Mouse (Mus musculus) kidney, embryonic 16.5 days (tissue): ENCODE results near the gene Alkbh3. TPM values are rescaled to one million over a fixed set of nuclear protein-coding genes. Genes with fewer than 3 reads are reported as not detected.

Source experiments
- ATAC-seq: fragments of 200-750 bp; cut with Nextera tagmentation; 2 replicates; pipeline ENCODE4 v1.8.0; 2017; ENCODE audit warnings: moderate TSS enrichment; ENCODE audit not compliant: low FRiP score, low TSS enrichment
- H3K27ac ChIP-seq: fragments of 300-500 bp; sonication (generic); 2 replicates; pipeline ENCODE4 v1.5.1; 2014; ENCODE audit warnings: low read length
- H3K27me3 ChIP-seq: fragments of 300-500 bp; sonication (generic); 2 replicates; pipeline ENCODE4 v1.6.1; 2014; ENCODE audit warnings: low read length, control low read depth, mixed read lengths; ENCODE audit not compliant: insufficient read depth
- H3K36me3 ChIP-seq: fragments of 300-500 bp; sonication (generic); 2 replicates; pipeline ENCODE4 v1.6.1; 2014; ENCODE audit warnings: low read length, control low read depth, mixed read lengths; ENCODE audit not compliant: insufficient read depth
- H3K4me1 ChIP-seq: fragments of 300-500 bp; sonication (generic); 2 replicates; pipeline ENCODE4 v1.6.1; 2014; ENCODE audit warnings: low read length, control low read depth, mixed read lengths; ENCODE audit not compliant: insufficient read depth
- H3K4me2 ChIP-seq: fragments of 300-500 bp; sonication (generic); replicated peaks from 2 replicates; pipeline ENCODE4 v1.6.1; 2014; ENCODE audit warnings: low read depth, low read length
- H3K4me3 ChIP-seq: fragments of 300-500 bp; sonication (generic); 2 replicates; pipeline ENCODE4 v1.5.1; 2014; ENCODE audit warnings: mild to moderate bottlenecking, low read length
- H3K9ac ChIP-seq: fragments of 300-500 bp; sonication (generic); replicated peaks from 2 replicates; pipeline ENCODE4 v1.6.1; 2014; ENCODE audit warnings: low read length
- H3K9me3 ChIP-seq: fragments of 300-500 bp; sonication (generic); 2 replicates; pipeline ENCODE4 v1.6.1; 2016; ENCODE audit warnings: low read length, control low read depth
- WGBS: fragments of 180-500 bp; shearing (Covaris S2); extraction: QIAGEN DNeasy Blood & Tissue Kit; methylation state at CpG from one replicate; pipeline ENCODE4 v1.1.7; 2014; 5-methylcytosine and 5-hydroxymethylcytosine counted together
- polyA plus RNA-seq: library from polyadenylated mRNA; unstranded; fragments of >200 nt; fragmentation: Nextera tagmentation; extraction: Ambion mirVana; gene quantifications from 2 replicates; pipeline ENCODE4 v1.2.1, GENCODE M21; 2015

The Alkbh3 gene
- polyA plus RNA-seq = 67.3 and 67.5 TPM in 2 replicates

DNA sequence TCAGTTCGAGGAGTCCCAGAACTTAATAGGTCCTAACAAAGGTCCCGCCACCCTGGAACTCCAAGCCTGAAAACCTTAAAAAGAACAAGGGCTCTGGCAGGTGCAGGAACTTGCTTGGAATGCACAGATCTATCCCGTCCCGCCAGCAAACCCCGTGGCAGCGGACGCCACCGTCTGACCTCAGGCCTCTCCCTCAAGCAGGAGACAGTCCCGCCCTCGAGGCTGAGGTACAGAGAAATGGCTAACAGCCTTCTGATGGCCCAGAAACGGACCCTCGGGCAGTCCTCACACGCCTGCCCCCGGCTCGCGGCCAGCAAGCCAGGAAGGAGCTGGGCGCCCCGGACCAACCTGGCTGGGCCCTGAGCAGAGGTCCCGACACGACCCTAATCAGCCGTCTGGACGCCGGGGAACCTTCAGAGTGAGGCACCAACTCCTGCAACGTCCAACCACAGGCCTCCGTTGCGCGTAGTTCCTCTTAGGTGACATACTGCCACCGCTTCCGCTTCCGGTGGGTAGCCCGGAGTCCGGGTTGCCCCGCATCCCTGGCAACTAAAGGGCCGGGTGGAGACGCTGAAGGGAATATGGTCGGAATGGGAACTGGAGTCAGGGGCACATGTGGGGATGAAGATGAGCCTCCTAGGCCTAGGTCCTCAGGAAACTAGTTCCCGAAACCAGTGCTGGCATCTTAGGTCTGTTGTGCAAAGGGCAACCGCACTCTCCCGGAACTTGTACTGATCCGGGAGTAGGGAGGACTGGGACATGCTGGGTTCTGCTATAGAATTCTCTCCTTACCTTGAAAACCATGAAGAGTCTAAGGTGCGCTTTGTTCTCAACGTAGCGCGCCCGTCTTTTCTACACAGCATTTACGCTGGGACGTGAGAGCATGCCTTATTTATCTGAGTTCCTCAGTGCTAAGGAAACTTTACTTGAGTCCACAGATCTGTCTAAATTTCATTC is at the start of gene Alkbh3:
Gene Alkbh3, minus strand, starts transcription at position 473 of the 957 bp plus-strand sequence.
- Histone ChIP-seq H3K27ac (peak within 1 kb of the TSS; percentile 34; the same call in 1 of the 2 replicates), H3K4me1 (peaks cover 10% of the 10 kb centered on the region), H3K27me3 (no peaks in the 10 kb centered on the region), H3K9me3 (0 out of 2 replicates have a peak, but pooled peaks cover 5% of the 10 kb centered on the region), H3K4me3 (peak within 1 kb of the TSS; percentile 97), H3K4me2 (peak within 1 kb of the TSS; percentile 94), H3K36me3 (peaks cover 17% of the 10 kb centered on the region), H3K9ac (peak within 1 kb of the TSS; percentile 88)
- 6% methylated on average over 47 of the region's 47 CpGs for WGBS
- peak; percentile 99 for ATAC-seq

DNA sequence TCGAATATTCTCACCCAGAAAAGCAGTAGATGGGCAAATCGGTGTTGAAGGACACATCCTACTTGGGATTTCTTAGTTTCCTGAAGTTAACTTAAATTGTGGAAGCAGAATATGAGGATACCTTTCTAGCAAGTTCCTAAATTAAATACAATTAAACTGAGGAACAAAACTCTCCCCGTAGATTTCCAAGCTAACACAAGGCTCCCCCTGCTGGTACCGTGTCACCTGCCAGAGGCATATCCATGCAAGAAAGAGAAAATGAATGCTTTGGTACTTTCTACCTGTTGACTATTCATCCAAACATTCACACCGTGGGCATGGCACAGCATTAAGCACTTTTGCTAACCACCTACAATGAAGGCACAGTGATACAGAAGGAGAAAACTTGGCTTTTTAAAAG is 48.9 kb upstream of the Alkbh3 start:
- WGBS = 82% methylated on average over 5 of the region's 5 CpGs
- Histone ChIP-seq H3K4me2 (no peak overlapping the region), H3K27ac (no peak overlapping the region), H3K4me3 (no peak overlapping the region), H3K9me3 (no peaks in the 10 kb centered on the region), H3K4me1 (no peaks in the 10 kb centered on the region), H3K36me3 (no peaks in the 10 kb centered on the region), H3K27me3 (no peaks in the 10 kb centered on the region), H3K9ac (no peak overlapping the region)
- no peak for ATAC-seq

- peak; percentile 54; the same call in 1 of the 2 replicates for ATAC-seq
- Histone ChIP-seq H3K27me3 (no peaks in the 10 kb centered on the region), H3K4me3 (no peak overlapping the region), H3K4me2 (no peak overlapping the region), H3K9me3 (no peaks in the 10 kb centered on the region), H3K36me3 (no peaks in the 10 kb centered on the region; the same call in 1 of the 2 replicates), H3K4me1 (no peaks in the 10 kb centered on the region), H3K27ac (no peak overlapping the region), H3K9ac (no peak overlapping the region)
Measured at GRCm38 (mm10) chr2:94054813-94055212, 44.2 kb upstream of the Alkbh3 start.

DNA sequence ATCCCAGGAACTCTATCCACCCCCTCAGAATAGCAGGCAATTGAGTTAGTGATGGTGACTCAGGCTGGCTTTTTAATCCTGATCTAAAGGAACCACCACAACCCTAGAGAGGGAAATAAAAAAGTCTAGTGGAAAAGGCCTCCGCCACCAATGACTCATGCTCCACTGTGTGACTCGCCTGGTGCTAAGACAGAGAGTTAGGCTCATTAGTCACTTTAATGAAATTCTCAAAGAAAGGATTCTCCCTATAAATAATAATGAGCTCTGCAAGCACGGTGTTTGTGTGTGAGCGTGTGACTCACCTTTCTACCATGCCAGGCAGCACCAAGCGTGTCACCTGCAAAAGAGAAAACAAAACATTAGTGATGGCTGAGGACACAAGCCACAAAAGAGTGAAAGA is 41.3 kb upstream of the Alkbh3 start:
- no peaks in the 10 kb centered on the region; the same call in 1 of the 2 replicates for H3K36me3 ChIP-seq
- WGBS = 84% methylated on average over 5 of the region's 5 CpGs
- H3K4me2 ChIP-seq = no peak overlapping the region
- ATAC-seq = no peak
- H3K9me3 ChIP-seq = no peaks in the 10 kb centered on the region
- no peaks in the 10 kb centered on the region for H3K4me1 ChIP-seq
- H3K4me3 ChIP-seq = no peak overlapping the region
- no peak overlapping the region for H3K9ac ChIP-seq
- H3K27ac ChIP-seq = no peak overlapping the region
- H3K27me3 ChIP-seq = no peaks in the 10 kb centered on the region

DNA sequence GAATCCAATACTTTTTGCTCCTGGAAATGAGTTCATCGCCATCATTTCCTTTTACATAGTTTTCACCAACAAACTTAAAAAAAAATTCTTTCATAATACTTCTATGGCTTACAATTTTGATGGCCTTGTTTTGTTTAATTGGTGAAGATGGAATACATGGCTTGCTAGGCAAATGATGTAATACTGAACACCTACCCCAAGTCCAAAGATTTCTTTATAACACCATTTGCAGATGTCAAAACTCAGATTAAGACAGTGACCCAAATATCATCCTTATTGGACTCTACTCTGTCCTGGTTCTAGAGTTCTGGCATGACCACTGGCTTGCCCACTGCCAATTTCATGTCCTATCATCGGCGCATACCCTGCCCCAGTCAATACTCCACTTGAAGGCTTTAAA is 40.3 kb upstream of the Alkbh3 start:
- ATAC-seq = no peak
- Histone ChIP-seq H3K4me3 (no peak overlapping the region), H3K9ac (no peak overlapping the region), H3K27ac (no peak overlapping the region), H3K36me3 (no peaks in the 10 kb centered on the region; the same call in 1 of the 2 replicates), H3K4me1 (no peaks in the 10 kb centered on the region), H3K9me3 (no peaks in the 10 kb centered on the region), H3K4me2 (no peak overlapping the region), H3K27me3 (no peaks in the 10 kb centered on the region)
- WGBS = 96% methylated on average over 3 of the region's 3 CpGs

DNA sequence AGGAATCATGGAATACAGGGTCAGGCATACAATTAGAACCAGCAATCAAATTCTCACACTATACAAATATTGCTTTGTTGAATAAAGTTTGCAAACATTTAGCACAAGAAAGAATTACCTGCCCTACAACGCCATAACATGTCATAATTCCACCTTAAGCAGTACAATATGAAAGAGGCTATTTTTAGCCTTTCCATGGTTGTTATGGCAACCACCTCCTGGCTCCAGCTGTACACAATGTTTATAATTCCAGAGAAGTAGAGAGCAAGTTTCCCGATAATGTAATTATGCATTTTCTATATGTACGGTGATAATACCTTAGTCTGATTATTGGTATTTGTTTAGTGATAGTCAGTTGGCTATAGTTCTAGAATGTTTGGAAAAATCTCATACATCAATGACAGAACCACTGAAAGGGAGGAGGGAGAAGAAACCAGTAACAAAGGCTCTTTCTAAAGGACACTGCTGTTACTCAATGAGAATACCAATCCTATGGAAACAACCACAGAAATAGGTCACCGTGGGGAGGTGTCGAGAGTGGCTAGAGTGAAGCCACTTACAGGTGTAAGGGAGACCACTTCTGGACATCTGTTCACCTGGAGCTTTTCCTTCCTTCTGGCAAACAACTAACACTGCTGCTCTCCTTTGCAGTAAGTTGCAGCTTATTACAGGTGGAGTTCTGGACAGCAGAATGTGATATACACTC is 39.0 kb upstream of the Alkbh3 start:
- H3K4me2 ChIP-seq = no peak overlapping the region
- H3K27ac ChIP-seq = no peak overlapping the region
- ATAC-seq = no peak
- H3K27me3 ChIP-seq = no peaks in the 10 kb centered on the region
- H3K9me3 ChIP-seq = no peaks in the 10 kb centered on the region
- WGBS = 89% methylated on average over 5 of the region's 5 CpGs
- no peak overlapping the region for H3K4me3 ChIP-seq
- H3K4me1 ChIP-seq = no peaks in the 10 kb centered on the region
- no peaks in the 10 kb centered on the region; the same call in 1 of the 2 replicates for H3K36me3 ChIP-seq
- no peak overlapping the region for H3K9ac ChIP-seq

- no peaks in the 10 kb centered on the region for H3K27me3 ChIP-seq
- no peak overlapping the region for H3K9ac ChIP-seq
- no peak overlapping the region for H3K4me3 ChIP-seq
- no peak for ATAC-seq
- H3K4me1 ChIP-seq = no peaks in the 10 kb centered on the region
- no peaks in the 10 kb centered on the region for H3K9me3 ChIP-seq
- WGBS = 80% methylated on average over 5 of the region's 5 CpGs
- H3K36me3 ChIP-seq = no peaks in the 10 kb centered on the region; the same call in 1 of the 2 replicates
- no peak overlapping the region for H3K4me2 ChIP-seq
- no peak overlapping the region for H3K27ac ChIP-seq
Measured at GRCm38 (mm10) chr2:94048733-94049470, 38.3 kb upstream of the Alkbh3 start.

DNA sequence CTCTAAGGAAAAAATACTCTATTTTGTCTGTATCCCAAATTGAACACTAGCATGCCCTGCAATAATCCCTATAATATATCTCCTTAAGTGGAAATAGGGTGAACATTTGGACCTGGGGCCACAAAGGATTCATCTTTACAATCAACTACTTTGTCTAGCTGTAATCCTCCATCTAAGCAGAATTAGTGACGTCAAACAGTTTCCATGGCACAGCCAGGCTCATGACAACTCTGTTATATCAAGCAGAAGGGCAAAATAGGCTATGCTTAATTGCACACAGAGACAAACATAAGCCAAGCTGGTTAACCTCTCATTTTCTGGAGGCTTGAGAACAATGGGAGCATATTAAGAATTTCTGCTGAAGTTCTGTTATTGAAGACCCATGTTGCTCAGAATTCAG is 37.7 kb upstream of the Alkbh3 start:
- ATAC-seq = no peak
- H3K36me3 ChIP-seq = no peaks in the 10 kb centered on the region; the same call in 1 of the 2 replicates
- WGBS = 80% methylated on average over 1 of the region's 1 CpGs
- no peaks in the 10 kb centered on the region for H3K27me3 ChIP-seq
- no peaks in the 10 kb centered on the region for H3K4me1 ChIP-seq
- no peaks in the 10 kb centered on the region for H3K9me3 ChIP-seq
- no peak overlapping the region for H3K4me2 ChIP-seq
- H3K9ac ChIP-seq = no peak overlapping the region
- H3K27ac ChIP-seq = no peak overlapping the region
- H3K4me3 ChIP-seq = no peak overlapping the region

DNA sequence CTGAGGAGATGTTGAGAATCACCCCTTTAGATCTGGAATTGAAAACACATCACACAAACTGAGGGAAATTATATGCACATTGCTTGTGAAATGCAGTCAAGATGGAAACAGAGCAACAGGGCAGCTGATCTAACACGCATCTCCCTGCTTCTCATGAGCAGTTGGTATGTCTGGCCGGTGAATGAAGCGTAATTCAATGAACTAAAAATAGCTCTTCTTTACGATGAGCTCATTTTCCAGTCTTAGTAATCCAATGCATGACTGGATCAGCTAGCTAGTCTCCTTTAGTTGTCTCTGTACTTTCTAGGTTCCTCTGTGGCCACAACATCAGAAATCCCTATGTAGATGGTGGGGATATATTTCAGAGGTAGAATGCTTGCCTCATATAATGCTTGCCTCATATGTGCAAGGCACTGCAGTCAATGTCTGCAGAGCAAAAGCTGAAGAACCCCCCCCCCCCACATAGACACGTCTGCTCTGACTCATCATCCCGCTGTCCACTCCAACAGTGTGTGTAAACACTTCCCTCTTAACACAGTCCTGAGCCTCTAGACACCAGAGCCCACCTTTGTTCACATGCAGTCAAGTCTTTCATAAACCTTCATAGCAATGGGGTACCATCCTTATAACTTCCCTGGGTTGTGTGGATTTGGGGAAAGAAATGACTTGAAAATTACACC is 34.9 kb upstream of the Alkbh3 start:
- 49% methylated on average over 6 of the region's 6 CpGs for WGBS

More for the DNA sequence above, 34.9 kb upstream of the Alkbh3 start:
- Histone ChIP-seq H3K4me2 (no peak overlapping the region), H3K36me3 (peaks cover 7% of the 10 kb centered on the region; the same call in 1 of the 2 replicates), H3K4me3 (no peak overlapping the region), H3K4me1 (no peaks in the 10 kb centered on the region), H3K9ac (no peak overlapping the region), H3K9me3 (no peaks in the 10 kb centered on the region), H3K27ac (no peak overlapping the region), H3K27me3 (no peaks in the 10 kb centered on the region)
- ATAC-seq = no peak
